Mouse (Mus musculus) neural tube, embryonic 14.5 days (tissue): Measurements from ENCODE around the gene Tecr. TPM values are rescaled to one million over a fixed set of nuclear protein-coding genes. Genes with fewer than 3 reads are reported as not detected.

Source experiments
- ATAC-seq: fragments of 200-750 bp; cut with Nextera tagmentation; 2 replicates; pipeline ENCODE4 v1.8.0; 2017; ENCODE audit warnings: low read depth, mild to moderate bottlenecking, moderate TSS enrichment, moderate library complexity
- H3K27ac ChIP-seq: fragments of 300-500 bp; sonication (generic); 2 replicates; pipeline ENCODE4 v1.5.1; 2014; ENCODE audit warnings: low read depth, mild to moderate bottlenecking, control low read depth, low read length, moderate library complexity, mixed read lengths
- H3K27me3 ChIP-seq: fragments of 300-500 bp; sonication (generic); 2 replicates; pipeline ENCODE4 v1.6.1; 2014; ENCODE audit warnings: low read length; ENCODE audit not compliant: control insufficient read depth, insufficient read depth
- H3K36me3 ChIP-seq: fragments of 300-500 bp; sonication (generic); 2 replicates; pipeline ENCODE4 v1.6.1; 2014; ENCODE audit warnings: low read length, mixed read lengths; ENCODE audit not compliant: control insufficient read depth, insufficient read depth
- H3K4me1 ChIP-seq: fragments of 300-500 bp; sonication (generic); 2 replicates; pipeline ENCODE4 v1.6.1; 2014; ENCODE audit warnings: low read length; ENCODE audit not compliant: control insufficient read depth, insufficient read depth
- H3K4me2 ChIP-seq: fragments of 300-500 bp; sonication (generic); 2 replicates; pipeline ENCODE4 v1.6.1; 2014; ENCODE audit warnings: mild to moderate bottlenecking, low read depth, low read length, control low read depth
- H3K4me3 ChIP-seq: fragments of 300-500 bp; sonication (generic); 2 replicates; pipeline ENCODE4 v1.5.1; 2014; ENCODE audit warnings: low read depth, low read length, control low read depth, mixed read lengths
- H3K9ac ChIP-seq: fragments of 300-500 bp; sonication (generic); replicated peaks from 2 replicates; pipeline ENCODE4 v1.6.1; 2014; ENCODE audit warnings: low read depth, mild to moderate bottlenecking, control low read depth, low read length, mixed read lengths
- H3K9me3 ChIP-seq: fragments of 300-500 bp; sonication (generic); 2 replicates; pipeline ENCODE4 v1.6.1; 2016; ENCODE audit warnings: low read length; ENCODE audit not compliant: control insufficient read depth
- WGBS: fragments of 180-500 bp; shearing (Covaris S2); extraction: QIAGEN DNeasy Blood & Tissue Kit; methylation state at CpG from one replicate; pipeline ENCODE4 v1.1.7; 2014; 5-methylcytosine and 5-hydroxymethylcytosine counted together
- polyA plus RNA-seq: library from polyadenylated mRNA; unstranded; fragments of >200 nt; fragmentation: Nextera tagmentation; extraction: Ambion mirVana; gene quantifications from 2 replicates; pipeline ENCODE4 v1.2.1, GENCODE M21; 2014

Gene Tecr
- polyA plus RNA-seq, 1 experiment from 2014 or later = 1,754 TPM

- peak overlapping the region; percentile 61 for H3K4me2 ChIP-seq
- peaks cover 4% of the 10 kb centered on the region; the same call in 1 of the 2 replicates for H3K36me3 ChIP-seq
- H3K9ac ChIP-seq = peak overlapping the region; percentile 88
- H3K9me3 ChIP-seq = no peaks in the 10 kb centered on the region
- H3K4me1 ChIP-seq = peaks cover 47% of the 10 kb centered on the region
- 0 out of 2 replicates have a peak overlapping the region, but pooled peaks have one; percentile 10 for H3K27ac ChIP-seq
- 67% methylated on average over 3 of the region's 3 CpGs for WGBS
- no peaks in the 10 kb centered on the region for H3K27me3 ChIP-seq
- peak overlapping the region; percentile 98 for H3K4me3 ChIP-seq
- ATAC-seq = no peak
Measured at GRCm38 (mm10) chr8:83592682-83593081, 15.1 kb downstream of the Tecr start.

- peak overlapping the region; percentile 19 for H3K4me2 ChIP-seq
- no peaks in the 10 kb centered on the region for H3K27me3 ChIP-seq
- no peak for ATAC-seq
- no peaks in the 10 kb centered on the region for H3K9me3 ChIP-seq
- peaks cover 4% of the 10 kb centered on the region; the same call in 1 of the 2 replicates for H3K36me3 ChIP-seq
- peaks cover 47% of the 10 kb centered on the region for H3K4me1 ChIP-seq
- WGBS = 91% methylated on average over 7 of the region's 7 CpGs
- H3K9ac ChIP-seq = no peak overlapping the region
- H3K27ac ChIP-seq = no peak overlapping the region
- no peak overlapping the region; the same call in 1 of the 2 replicates for H3K4me3 ChIP-seq
Measured at GRCm38 (mm10) chr8:83590488-83591023, 17.2 kb downstream of the Tecr start.

GRCm38 (mm10) chr8:83588886-83589285 is 18.9 kb downstream of the Tecr start:
- H3K4me1 ChIP-seq = peaks cover 47% of the 10 kb centered on the region

GRCm38 (mm10) chr8:83587644-83588043 is 20.1 kb downstream of the Tecr start:
- H3K27ac ChIP-seq = no peak overlapping the region
- no peak overlapping the region for H3K4me3 ChIP-seq
- no peak overlapping the region for H3K4me2 ChIP-seq
- H3K9ac ChIP-seq = no peak overlapping the region
- no peak for ATAC-seq
- no peaks in the 10 kb centered on the region for H3K27me3 ChIP-seq
- 89% methylated on average over 6 of the region's 6 CpGs for WGBS
- no peaks in the 10 kb centered on the region for H3K9me3 ChIP-seq
- H3K4me1 ChIP-seq = peaks cover 43% of the 10 kb centered on the region
- peaks cover 4% of the 10 kb centered on the region; the same call in 1 of the 2 replicates for H3K36me3 ChIP-seq

More at GRCm38 (mm10) chr8:83588886-83589285, 18.9 kb downstream of the Tecr start:
- H3K36me3 ChIP-seq = peaks cover 4% of the 10 kb centered on the region; the same call in 1 of the 2 replicates
- no peak overlapping the region for H3K27ac ChIP-seq
- no peaks in the 10 kb centered on the region for H3K9me3 ChIP-seq
- no peaks in the 10 kb centered on the region for H3K27me3 ChIP-seq
- H3K4me3 ChIP-seq = no peak overlapping the region
- no peak for ATAC-seq
- whole genome bisulfite sequencing = 98% methylated on average over 5 of the region's 5 CpGs
- no peak overlapping the region for H3K4me2 ChIP-seq
- H3K9ac ChIP-seq = no peak overlapping the region

GRCm38 (mm10) chr8:83585333-83585732 is 22.4 kb downstream of the Tecr start:
- Histone ChIP-seq H3K4me2 (no peak overlapping the region), H3K4me1 (peaks cover 21% of the 10 kb centered on the region; the same call in 1 of the 2 replicates), H3K27ac (no peak overlapping the region), H3K27me3 (no peaks in the 10 kb centered on the region), H3K4me3 (no peak overlapping the region), H3K9me3 (no peaks in the 10 kb centered on the region), H3K9ac (no peak overlapping the region), H3K36me3 (peaks cover 2% of the 10 kb centered on the region; the same call in 1 of the 2 replicates)
- no peak for ATAC-seq
- 78% methylated on average over 3 of the region's 3 CpGs for WGBS

GRCm38 (mm10) chr8:83584771-83585170 is 23.0 kb downstream of the Tecr start:
- no peak overlapping the region for H3K4me2 ChIP-seq
- 90% methylated on average over 1 of the region's 1 CpGs for WGBS
- peaks cover 16% of the 10 kb centered on the region; the same call in 1 of the 2 replicates for H3K4me1 ChIP-seq
- no peak overlapping the region for H3K4me3 ChIP-seq
- peaks cover 2% of the 10 kb centered on the region; the same call in 1 of the 2 replicates for H3K36me3 ChIP-seq
- H3K9ac ChIP-seq = no peak overlapping the region
- no peak overlapping the region for H3K27ac ChIP-seq
- H3K9me3 ChIP-seq = no peaks in the 10 kb centered on the region
- no peaks in the 10 kb centered on the region for H3K27me3 ChIP-seq
- ATAC-seq = no peak

GRCm38 (mm10) chr8:83583236-83583635 is 24.5 kb downstream of the Tecr start:
- WGBS = 91% methylated on average over 15 of the region's 15 CpGs
- Histone ChIP-seq H3K9ac (no peak overlapping the region), H3K36me3 (no peaks in the 10 kb centered on the region; the same call in 1 of the 2 replicates), H3K4me1 (peaks cover 4% of the 10 kb centered on the region; the same call in 1 of the 2 replicates), H3K9me3 (no peaks in the 10 kb centered on the region), H3K4me3 (no peak overlapping the region), H3K4me2 (no peak overlapping the region), H3K27me3 (no peaks in the 10 kb centered on the region), H3K27ac (no peak overlapping the region)
- ATAC-seq = no peak

GRCm38 (mm10) chr8:83582226-83582625 is 25.5 kb downstream of the Tecr start:
- Histone ChIP-seq H3K4me2 (no peak overlapping the region), H3K9me3 (no peaks in the 10 kb centered on the region), H3K4me1 (peaks cover under 1% of the 10 kb centered on the region; the same call in 1 of the 2 replicates), H3K27ac (no peak overlapping the region), H3K4me3 (no peak overlapping the region), H3K9ac (no peak overlapping the region), H3K36me3 (no peaks in the 10 kb centered on the region; the same call in 1 of the 2 replicates), H3K27me3 (no peaks in the 10 kb centered on the region)
- 91% methylated on average over 8 of the region's 8 CpGs for WGBS
- no peak for ATAC-seq

GRCm38 (mm10) chr8:83580826-83581225 is 26.9 kb downstream of the Tecr start:
- H3K4me1 ChIP-seq = peaks cover 9% of the 10 kb centered on the region; the same call in 1 of the 2 replicates

More at GRCm38 (mm10) chr8:83580826-83581225, 26.9 kb downstream of the Tecr start:
- H3K9me3 ChIP-seq = no peaks in the 10 kb centered on the region
- H3K9ac ChIP-seq = no peak overlapping the region
- H3K4me2 ChIP-seq = no peak overlapping the region
- H3K27me3 ChIP-seq = no peaks in the 10 kb centered on the region
- no peak for ATAC-seq
- H3K4me3 ChIP-seq = no peak overlapping the region
- WGBS = 88% methylated on average over 8 of the region's 8 CpGs
- no peaks in the 10 kb centered on the region; the same call in 1 of the 2 replicates for H3K36me3 ChIP-seq
- no peak overlapping the region for H3K27ac ChIP-seq
